Mouse (Mus musculus) cerebellum, adult 8-10 months (tissue): ENCODE measurements around the gene Cacna2d4.
"Not testable (repeated sequence)": the region's sequence is repeated elsewhere in the genome, so short reads cannot be mapped to it uniquely, and the experiment has no call there.

Source experiments
- DNase-seq: peaks from one replicate; pipeline ENCODE4 v3.0.0; 2022

The Cacna2d4 gene

GRCm38 (mm10) chr6:119236241-119236640, at the start of gene Cacna2d4:
TSS of gene Cacna2d4 (plus strand) at chr6:119236526.
- no peak for DNase-seq

- peak; percentile 22 for DNase-seq
Observed at GRCm38 (mm10) chr6:119186658-119187057, 49.7 kb upstream of the Cacna2d4 start.

- DNase-seq: peak; percentile 22
Observed at GRCm38 (mm10) chr6:119187631-119188030, 48.7 kb upstream of the Cacna2d4 start.

GRCm38 (mm10) chr6:119191478-119191877, 44.8 kb upstream of the Cacna2d4 start:
- DNase-seq: no peak

GRCm38 (mm10) chr6:119193571-119194154, 42.7 kb upstream of the Cacna2d4 start:
- no peak for DNase-seq

- DNase-seq: no peak
Observed at GRCm38 (mm10) chr6:119194161-119194560, 42.2 kb upstream of the Cacna2d4 start.

GRCm38 (mm10) chr6:119194601-119195000, 41.7 kb upstream of the Cacna2d4 start:
- no peak for DNase-seq

GRCm38 (mm10) chr6:119196382-119197305, 39.7 kb upstream of the Cacna2d4 start, which contains the start of gene Cacna1c:
TSS of gene Cacna1c (minus strand) at chr6:119196418.
- DNase-seq: no peak

- DNase-seq: no peak
Observed at GRCm38 (mm10) chr6:119198534-119199273, 37.6 kb upstream of the Cacna2d4 start.

- DNase-seq: no peak
Observed at GRCm38 (mm10) chr6:119199274-119199879, 36.9 kb upstream of the Cacna2d4 start.

- no peak for DNase-seq
Observed at GRCm38 (mm10) chr6:119200362-119200761, 36.0 kb upstream of the Cacna2d4 start.

- DNase-seq: no peak
Observed at GRCm38 (mm10) chr6:119201575-119201974, 34.8 kb upstream of the Cacna2d4 start.

- DNase-seq: no peak
Observed at GRCm38 (mm10) chr6:119204286-119204685, 32.0 kb upstream of the Cacna2d4 start.

- DNase-seq: no peak
Observed at GRCm38 (mm10) chr6:119204915-119205314, 31.4 kb upstream of the Cacna2d4 start.

GRCm38 (mm10) chr6:119206006-119206405, 30.3 kb upstream of the Cacna2d4 start:
- DNase-seq: not testable (repeated sequence)

GRCm38 (mm10) chr6:119213375-119213774, 23.0 kb upstream of the Cacna2d4 start:
- DNase-seq: no peak

- DNase-seq: no peak
Observed at GRCm38 (mm10) chr6:119214190-119214589, 22.1 kb upstream of the Cacna2d4 start.

- DNase-seq: no peak
Observed at GRCm38 (mm10) chr6:119215040-119215613, 21.2 kb upstream of the Cacna2d4 start.

GRCm38 (mm10) chr6:119217661-119218060, 18.7 kb upstream of the Cacna2d4 start:
- no peak for DNase-seq

GRCm38 (mm10) chr6:119218591-119218990, 17.7 kb upstream of the Cacna2d4 start:
- DNase-seq: no peak

GRCm38 (mm10) chr6:119219237-119219870, 17.0 kb upstream of the Cacna2d4 start:
- DNase-seq: no peak

GRCm38 (mm10) chr6:119220297-119220696, 16.0 kb upstream of the Cacna2d4 start:
- peak; percentile 69 for DNase-seq
